Mouse (Mus musculus): ENCODE data around the gene F930015N05Rik. TPM values are rescaled to one million over a fixed set of nuclear protein-coding genes. Genes with fewer than 3 reads are reported as not detected.

Gene F930015N05Rik
- polyA plus RNA-seq, 1 experiment from 2014 or later = 18.2 TPM

DNA sequence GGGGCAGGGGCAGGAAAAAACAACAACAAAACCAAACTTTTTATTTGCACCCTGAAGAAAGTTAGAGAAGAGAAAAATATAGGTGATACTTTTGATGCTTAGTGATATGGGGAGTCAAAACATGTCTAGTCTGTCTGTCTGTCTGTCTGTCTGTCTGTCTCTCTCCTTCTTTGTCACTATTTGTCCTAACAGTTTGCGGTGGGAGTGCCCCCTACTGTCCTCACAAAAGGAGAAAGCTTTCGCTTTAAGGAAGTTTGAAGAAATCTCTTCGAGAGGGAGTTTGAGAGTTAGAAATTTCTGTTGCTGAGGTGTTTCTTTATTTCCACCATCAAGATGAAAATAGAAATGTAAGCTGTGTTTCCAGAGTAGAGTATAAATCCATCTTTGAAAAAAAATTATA is 2.5 kb upstream of the F930015N05Rik start:
- no peak for ATAC-seq
- no peak for TF ChIP-seq CTCF (IDR thresholded peaks at IDR 0.05)
- H3K27me3 ChIP-seq = peaks cover 7% of the 10 kb centered on the region
- in situ Hi-C loops (cut with MboI; ENCODE audit: low pct_unique_long_range_greater_than_20kb) = loop anchor here (5.0 to 10.0 kb wide), 3 partner anchors 278 to 1034 kb away; partner anchors contain the start of gene Cox10
- ChIA-PET POLR2A (interaction anchor here (0.6 to 1.3 kb wide), 3 partner anchors 31 to 64 kb away, joined by 4 to 5 read pairs (median 5); no protein-coding TSS in a partner anchor), CTCF (interaction anchor here (1.0 to 1.6 kb wide), 3 partner anchors 63 to 368 kb away, joined by 3 read pairs; no protein-coding TSS in a partner anchor)
- DNase-seq (ENCODE audit: low read depth, low spot score) = no peak

DNA sequence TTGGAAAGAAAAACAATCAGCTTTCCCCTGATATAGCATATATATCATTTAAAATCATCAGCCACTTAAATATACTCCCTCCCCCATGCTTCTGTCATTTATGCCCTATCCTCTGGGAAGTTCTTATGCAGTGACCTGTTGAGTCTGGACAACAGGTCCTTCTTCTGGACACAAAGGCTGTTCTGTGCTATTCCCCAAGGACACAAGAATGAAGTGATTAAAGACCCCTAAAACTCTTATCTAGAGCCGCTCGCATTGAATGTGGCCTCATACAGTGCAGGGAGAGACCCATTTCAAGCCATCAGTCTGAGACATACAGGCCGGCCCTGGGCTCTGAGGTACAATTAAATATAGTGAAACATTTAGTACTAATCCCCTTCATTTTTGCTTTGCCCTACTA is 1.3 kb upstream of the F930015N05Rik start:
- no peak for ATAC-seq
- no peak for TF ChIP-seq CTCF (IDR thresholded peaks at IDR 0.05)
- in situ Hi-C loops (cut with MboI; ENCODE audit: low pct_unique_long_range_greater_than_20kb) = loop anchor here (5.0 to 10.0 kb wide), 3 partner anchors 280 to 1033 kb away; partner anchors contain the start of gene Cox10
- no peak for DNase-seq (ENCODE audit: low read depth, low spot score)
- ChIA-PET POLR2A (interaction anchor here (1.2 to 1.8 kb wide), 4 partner anchors 33 to 65 kb away, joined by 3 to 8 read pairs (median 6); no protein-coding TSS in a partner anchor), CTCF (interaction anchor here (1.6 kb wide), 1 partner anchor 367 kb away, joined by 3 read pairs; no protein-coding TSS in a partner anchor)
- peaks cover 7% of the 10 kb centered on the region for H3K27me3 ChIP-seq

DNA sequence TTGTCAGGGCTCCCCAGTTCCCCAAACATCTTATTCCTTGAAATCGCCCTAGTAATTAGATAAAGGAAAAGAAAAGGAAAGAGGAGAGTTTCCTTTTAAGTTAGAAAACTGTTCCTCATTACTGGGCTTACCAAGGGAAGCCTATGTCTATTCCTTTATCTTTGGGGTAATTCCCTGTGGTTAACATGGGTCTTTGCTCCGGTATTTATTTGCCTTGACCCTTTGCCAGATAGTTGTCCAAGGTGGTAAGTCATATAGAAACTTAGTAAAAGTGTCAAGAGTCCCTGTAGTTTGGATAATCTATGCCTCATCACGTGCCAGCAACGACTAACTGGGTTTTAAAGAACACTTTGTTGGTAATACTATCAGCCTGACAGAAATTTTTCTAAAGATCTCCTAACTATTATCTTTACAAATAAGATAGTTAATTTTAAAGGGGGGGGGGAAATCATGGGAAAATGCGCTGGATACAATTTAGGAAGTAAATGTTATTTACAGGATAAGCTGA is 392 bp upstream of the F930015N05Rik start:
- no peak for ATAC-seq
- CTCF ChIA-PET = no interaction called here
- POLR2A ChIA-PET = interaction anchor here (1.2 to 1.8 kb wide), 3 partner anchors 34 to 64 kb away, joined by 3 to 8 read pairs (median 7); no protein-coding TSS in a partner anchor
- H3K27me3 ChIP-seq = peaks cover 7% of the 10 kb centered on the region
- DNase-seq (ENCODE audit: low read depth, low spot score) = no peak
- in situ Hi-C loops (cut with MboI; ENCODE audit: low pct_unique_long_range_greater_than_20kb) = loop anchor here (5.0 to 10.0 kb wide), 3 partner anchors 280 to 1032 kb away; partner anchors contain the start of gene Cox10
- TF ChIP-seq CTCF (IDR thresholded peaks at IDR 0.05) = no peak

DNA sequence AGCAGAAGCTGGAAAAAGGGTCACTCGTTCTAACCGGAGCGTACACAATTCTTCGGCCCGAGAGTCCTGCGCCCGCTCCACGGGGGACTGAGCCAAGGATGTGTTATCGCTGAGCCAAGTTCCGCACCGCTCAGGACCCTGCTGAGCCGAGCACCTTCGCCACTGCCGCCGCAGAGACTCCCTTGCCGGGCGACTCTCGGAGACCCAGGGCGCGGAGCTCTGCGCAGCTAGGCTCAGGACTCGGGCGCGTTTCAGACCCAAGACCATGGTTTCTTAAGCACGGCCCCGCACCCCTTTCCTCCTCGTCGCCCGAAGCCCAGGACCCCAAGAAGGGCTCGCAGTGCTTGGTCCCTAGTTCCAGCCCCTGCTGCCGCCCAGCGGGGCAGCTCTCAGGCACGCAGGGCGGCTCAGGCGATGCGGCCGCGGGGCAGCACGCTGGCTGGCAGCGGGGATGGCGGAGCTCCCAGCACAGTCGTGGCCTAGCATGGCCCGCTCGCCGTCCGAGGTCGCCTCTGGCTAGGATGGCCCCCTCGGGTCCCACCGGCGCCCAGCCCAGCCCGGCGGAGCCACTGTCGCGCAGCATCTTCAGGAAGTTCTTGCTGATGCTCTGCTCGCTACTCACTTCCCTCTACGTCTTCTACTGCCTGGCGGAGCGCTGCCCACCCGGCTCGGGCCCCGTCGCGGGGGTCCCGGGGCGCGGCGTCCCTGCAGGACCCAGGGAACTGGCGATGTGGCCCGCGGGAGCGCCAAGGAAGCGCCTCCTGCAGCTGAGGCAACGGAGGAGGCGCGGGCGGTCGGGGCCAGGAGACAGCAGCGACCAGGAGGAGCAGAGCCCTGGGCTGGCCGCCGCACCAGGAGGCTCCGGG is 674 bp downstream of the F930015N05Rik start:
- ATAC-seq = peak; percentile 49
- TF ChIP-seq CTCF (IDR thresholded peaks at IDR 0.05) = no peak
- POLR2A ChIA-PET = interaction anchor here (0.8 to 1.1 kb wide), 4 partner anchors 36 to 515 kb away, joined by 3 to 5 read pairs (median 4); partner anchors contain the start of genes Cox10 and Hs3st3b1
- no peak for DNase-seq (ENCODE audit: low read depth, low spot score)
- in situ Hi-C loops (cut with MboI; ENCODE audit: low pct_unique_long_range_greater_than_20kb) = loop anchor here (5.0 to 10.0 kb wide), 3 partner anchors 282 to 1031 kb away; partner anchors contain the start of gene Cox10
- CTCF ChIA-PET = interaction anchor here (1.0 kb wide), 1 partner anchor 64 kb away, joined by 3 read pairs; no protein-coding TSS in a partner anchor
- H3K27me3 ChIP-seq = peaks cover 7% of the 10 kb centered on the region

DNA sequence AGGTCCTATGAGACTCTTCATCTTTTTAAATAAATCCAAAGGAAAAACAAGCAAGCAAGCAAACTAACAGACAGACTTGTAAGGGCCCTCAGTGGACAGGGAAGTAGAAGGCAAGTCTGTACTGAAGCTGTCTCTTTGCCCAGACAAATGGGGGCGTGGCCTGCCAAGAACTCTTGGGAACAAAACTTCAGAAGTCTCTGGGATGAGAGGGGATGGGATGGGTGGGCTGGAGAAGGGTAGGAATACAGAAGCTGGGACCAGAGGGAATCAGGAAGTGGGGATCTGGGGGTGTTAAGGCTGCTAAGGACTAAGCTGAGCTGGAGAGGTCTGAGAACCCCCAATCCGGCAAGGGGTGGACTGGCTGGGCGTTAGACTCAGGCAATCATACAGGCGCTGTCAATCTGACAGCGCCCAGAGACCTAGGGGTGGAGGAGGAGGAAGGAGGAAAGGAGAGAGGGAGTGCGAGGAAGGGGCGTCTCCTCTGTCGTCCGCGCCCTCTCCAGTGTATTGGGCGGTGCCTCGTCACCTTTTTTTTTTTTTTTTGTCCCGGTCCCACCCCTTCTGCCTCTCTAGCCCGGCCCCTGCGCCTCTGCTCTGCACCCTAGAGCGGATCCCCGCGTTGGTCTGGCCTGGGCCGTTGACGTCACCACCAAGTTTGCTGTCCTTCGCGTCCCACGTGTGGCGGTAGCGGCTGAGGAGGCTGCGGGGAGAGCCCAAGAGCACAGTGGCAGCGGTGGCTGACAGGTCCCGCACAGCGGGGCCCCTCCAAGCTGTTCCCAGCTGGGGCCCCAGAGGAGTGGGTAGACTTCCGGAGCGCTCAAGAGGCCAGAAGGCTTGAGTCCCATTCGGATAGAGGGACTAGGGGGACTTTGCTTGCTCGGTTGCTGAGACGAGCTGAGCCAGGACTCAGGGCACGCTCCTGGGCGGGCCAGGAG is 1.6 kb downstream of the F930015N05Rik start, which contains the start of gene Hs3st3a1:
Gene Hs3st3a1 (plus strand): TSS at position 722 of the 935 bp plus-strand sequence.
- ATAC-seq (peak; percentile 92), DNase-seq (ENCODE audit: low read depth, low spot score) (no peak)
- POLR2A ChIA-PET = interaction anchor here (0.7 to 1.1 kb wide), 5 partner anchors 37 to 514 kb away, joined by 3 to 10 read pairs (median 4); partner anchors contain the start of genes Cox10 and Hs3st3b1
- in situ Hi-C loops (cut with MboI; ENCODE audit: low pct_unique_long_range_greater_than_20kb) = loop anchor here (5.0 to 10.0 kb wide), 4 partner anchors 282 to 1030 kb away; partner anchors contain the start of gene Cox10
- TF ChIP-seq CTCF (IDR thresholded peaks at IDR 0.05) = no peak
- CTCF ChIA-PET = interaction anchor here (1.0 kb wide), 1 partner anchor 65 kb away, joined by 3 read pairs; no protein-coding TSS in a partner anchor
- H3K27me3 ChIP-seq = peaks cover 7% of the 10 kb centered on the region

DNA sequence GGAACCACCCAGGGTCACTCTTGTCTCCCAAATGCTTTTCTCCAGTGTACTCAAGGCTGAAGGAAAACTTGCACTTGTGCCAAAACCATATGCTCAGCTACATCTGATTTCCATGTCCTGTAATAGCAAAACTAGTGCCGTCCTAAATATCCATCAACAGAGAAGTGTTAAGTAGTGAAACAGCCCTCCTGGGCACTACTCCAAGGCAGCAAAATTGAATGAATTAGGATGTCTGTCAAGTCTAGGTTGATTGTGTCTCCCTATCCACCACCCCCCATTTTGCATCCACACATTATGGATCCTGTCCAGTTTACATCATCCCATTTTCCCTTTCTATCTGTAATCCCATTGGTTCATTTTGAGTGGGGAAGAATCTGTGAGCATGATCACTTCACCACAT is 17.5 kb downstream of the F930015N05Rik start:
- in situ Hi-C loops (cut with MboI; ENCODE audit: low pct_unique_long_range_greater_than_20kb) = no loop called here
- ATAC-seq = no peak
- CTCF ChIA-PET = no interaction called here
- no peak for DNase-seq (ENCODE audit: low read depth, low spot score)
- peaks cover 10% of the 10 kb centered on the region for H3K27me3 ChIP-seq
- POLR2A ChIA-PET = no interaction called here
- no peak for TF ChIP-seq CTCF (IDR thresholded peaks at IDR 0.05)

DNA sequence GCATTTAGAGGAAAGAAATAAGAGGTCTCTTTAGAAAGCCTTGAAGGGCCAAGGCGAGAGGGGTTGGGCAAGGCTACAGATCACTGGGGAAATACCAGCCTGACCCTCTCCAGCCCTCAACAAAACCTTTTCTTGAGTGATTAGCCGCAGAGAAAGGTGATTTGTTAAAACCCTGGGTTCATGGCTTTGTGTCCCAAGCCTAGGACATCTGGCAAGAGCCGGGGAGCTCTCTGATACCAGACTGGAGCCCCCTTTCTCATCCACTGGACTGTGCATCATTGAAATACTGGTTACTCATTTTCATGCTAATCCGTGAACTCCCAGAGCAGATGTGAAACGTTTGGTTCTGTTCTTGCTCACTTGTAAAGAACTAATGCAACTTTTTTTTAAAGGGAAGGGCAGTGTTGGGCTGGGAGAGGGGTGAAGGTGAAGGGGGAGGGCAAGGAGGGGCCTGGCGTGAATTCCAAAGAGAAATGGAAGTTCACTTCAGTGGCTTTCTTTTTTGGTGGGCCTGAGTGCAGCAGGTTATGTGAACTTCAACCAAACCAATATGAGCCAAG is 35.8 kb downstream of the F930015N05Rik start:
- ChIA-PET POLR2A (interaction anchor here (0.7 kb wide), 1 partner anchor 656 kb away, joined by 3 read pairs; no protein-coding TSS in a partner anchor), CTCF (interaction anchor here (1.3 kb wide), 1 partner anchor 15 kb away, joined by 5 read pairs; no protein-coding TSS in a partner anchor)
- ATAC-seq = no peak
- H3K27me3 ChIP-seq = peaks cover 8% of the 10 kb centered on the region
- in situ Hi-C loops (cut with MboI; ENCODE audit: low pct_unique_long_range_greater_than_20kb) = no loop called here
- TF ChIP-seq CTCF (IDR thresholded peaks at IDR 0.05) = no peak
- no peak for DNase-seq (ENCODE audit: low read depth, low spot score)

DNA sequence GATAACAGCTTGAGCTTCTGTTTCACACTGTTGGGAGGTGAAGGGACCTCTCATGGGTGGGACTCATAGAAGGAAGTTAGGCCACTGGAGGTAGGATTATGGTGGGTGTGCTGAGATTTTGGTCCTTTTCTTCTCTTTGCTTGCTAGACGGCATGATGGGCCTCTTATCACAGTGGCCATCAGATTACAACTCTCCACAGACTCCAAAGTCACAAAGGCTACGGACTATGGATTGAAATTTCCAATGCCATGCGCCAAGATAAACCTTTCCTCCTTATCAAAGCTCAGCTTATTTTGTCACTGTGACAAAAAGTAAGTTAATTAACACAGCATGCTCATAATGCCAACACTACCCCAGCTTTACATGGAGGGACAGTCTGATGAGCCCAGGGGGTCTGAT is 38.8 kb downstream of the F930015N05Rik start:
- peaks cover 8% of the 10 kb centered on the region for H3K27me3 ChIP-seq
- CTCF ChIA-PET = interaction anchor here (0.7 to 1.2 kb wide), 2 partner anchors 9 to 12 kb away, joined by 3 read pairs; no protein-coding TSS in a partner anchor
- no peak for ATAC-seq
- no peak for TF ChIP-seq CTCF (IDR thresholded peaks at IDR 0.05)
- POLR2A ChIA-PET = no interaction called here
- DNase-seq (ENCODE audit: low read depth, low spot score) = no peak
- in situ Hi-C loops (cut with MboI; ENCODE audit: low pct_unique_long_range_greater_than_20kb) = no loop called here

DNA sequence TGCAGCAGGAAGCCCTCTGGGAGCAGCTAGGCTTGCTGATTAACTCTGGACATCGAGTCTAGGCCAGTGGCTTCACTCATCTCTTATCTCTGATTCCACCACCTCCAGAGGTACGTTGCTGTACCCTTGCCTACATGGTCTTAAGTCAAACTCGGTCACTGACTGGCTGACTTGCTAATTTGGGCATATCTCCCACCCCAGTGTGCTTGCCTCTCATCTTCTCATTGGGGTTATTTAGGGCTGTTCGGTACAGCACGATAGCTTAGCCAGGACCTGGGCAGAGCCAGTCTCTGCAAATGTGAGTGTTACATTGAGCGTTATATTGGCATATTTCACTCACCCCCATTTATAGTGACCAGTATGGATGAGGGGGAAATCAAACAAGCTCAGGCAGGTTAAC is 39.5 kb downstream of the F930015N05Rik start:
- POLR2A ChIA-PET = no interaction called here
- in situ Hi-C loops (cut with MboI; ENCODE audit: low pct_unique_long_range_greater_than_20kb) = no loop called here
- H3K27me3 ChIP-seq = peaks cover 8% of the 10 kb centered on the region

More for the DNA sequence above, 39.5 kb downstream of the F930015N05Rik start:
- ATAC-seq (no peak), DNase-seq (ENCODE audit: low read depth, low spot score) (no peak)
- CTCF ChIA-PET = interaction anchor here (0.7 to 1.2 kb wide), 2 partner anchors 10 to 11 kb away, joined by 3 read pairs; no protein-coding TSS in a partner anchor
- no peak for TF ChIP-seq CTCF (IDR thresholded peaks at IDR 0.05)
